Mouse (Mus musculus): ENCODE measurements around the gene Slc51a.
"Not testable (repeated sequence)": the region's sequence is repeated elsewhere in the genome, so short reads cannot be mapped to it uniquely, and the experiment has no call there.

Gene Slc51a

GRCm38 (mm10) chr16:32464908-32465307 is 22.8 kb downstream of the Slc51a start:
- no peak for DNase-seq

- no peak for DNase-seq
These were observed 24.3 kb downstream of the Slc51a start for GRCm38 (mm10) chr16:32463426-32463825.

- no peak for DNase-seq
These were observed 24.7 kb downstream of the Slc51a start for GRCm38 (mm10) chr16:32462950-32463349.

DNA sequence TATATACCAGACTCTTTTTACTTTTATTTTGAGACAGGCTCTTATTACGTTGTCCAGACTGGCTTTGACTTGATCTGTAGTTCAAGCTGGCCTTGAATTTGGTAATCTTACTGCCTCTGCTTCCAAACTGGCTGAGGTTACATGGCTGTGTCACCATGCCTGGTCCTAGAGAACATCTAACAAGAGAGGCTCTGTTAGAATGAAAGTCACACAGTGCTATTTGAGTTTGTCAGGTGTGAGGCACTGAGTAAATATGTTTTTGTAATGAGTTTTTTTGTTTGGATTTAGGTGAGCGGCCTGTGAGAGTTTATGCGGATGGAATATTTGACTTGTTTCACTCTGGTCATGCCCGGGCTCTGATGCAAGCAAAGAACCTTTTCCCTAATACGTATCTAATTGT is 26.0 kb downstream of the Slc51a start:
- DNase-seq = no peak

DNA sequence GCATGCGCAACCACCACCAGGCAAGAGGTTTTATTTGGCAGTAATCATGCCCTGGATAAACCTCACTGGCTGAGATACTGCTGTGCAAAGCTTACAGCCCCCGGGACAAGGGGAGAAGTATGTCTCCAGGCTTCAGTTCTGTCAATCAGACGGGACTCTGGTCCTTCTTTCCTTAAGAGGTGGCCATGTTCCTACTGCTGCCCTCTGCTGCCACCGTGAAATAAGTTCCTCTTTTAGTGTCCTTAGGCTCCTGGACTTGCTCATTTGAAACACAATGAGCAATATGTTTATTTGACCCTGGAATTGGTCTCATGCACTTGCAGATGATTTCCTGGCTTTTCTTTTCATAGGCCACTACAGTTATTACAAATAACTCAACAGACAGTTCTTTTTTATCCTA is 27.2 kb downstream of the Slc51a start:
- DNase-seq = no peak

GRCm38 (mm10) chr16:32457589-32458386 is 29.9 kb downstream of the Slc51a start:
- peak; percentile 21 for DNase-seq

GRCm38 (mm10) chr16:32456761-32457160 is 30.9 kb downstream of the Slc51a start:
- no peak for DNase-seq

GRCm38 (mm10) chr16:32456086-32456485 is 31.6 kb downstream of the Slc51a start:
- DNase-seq = no peak

DNA sequence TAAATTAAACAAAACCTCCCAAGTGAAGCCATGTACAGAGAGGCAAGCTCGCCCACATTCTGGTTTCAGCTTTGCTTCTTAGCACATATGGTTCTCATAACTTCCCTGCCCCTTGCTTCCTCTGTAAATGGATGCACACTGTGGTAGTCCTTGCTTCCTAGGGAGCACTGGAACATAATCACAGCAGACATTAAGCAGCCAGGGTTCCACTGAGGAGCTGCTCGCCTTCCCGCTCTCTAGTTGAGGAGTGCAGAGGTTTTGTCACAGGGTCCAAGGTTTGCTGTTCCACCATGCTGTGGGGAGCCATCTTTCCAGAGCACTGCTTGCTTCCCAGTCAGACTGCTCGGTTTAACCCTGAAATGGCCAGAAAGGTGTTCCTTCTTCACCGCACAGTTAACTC is 33.0 kb downstream of the Slc51a start:
- DNase-seq = no peak

- no peak for DNase-seq
These were observed 34.6 kb downstream of the Slc51a start for GRCm38 (mm10) chr16:32453102-32453501.

GRCm38 (mm10) chr16:32450133-32450532 is 37.5 kb downstream of the Slc51a start:
- no peak for DNase-seq

DNA sequence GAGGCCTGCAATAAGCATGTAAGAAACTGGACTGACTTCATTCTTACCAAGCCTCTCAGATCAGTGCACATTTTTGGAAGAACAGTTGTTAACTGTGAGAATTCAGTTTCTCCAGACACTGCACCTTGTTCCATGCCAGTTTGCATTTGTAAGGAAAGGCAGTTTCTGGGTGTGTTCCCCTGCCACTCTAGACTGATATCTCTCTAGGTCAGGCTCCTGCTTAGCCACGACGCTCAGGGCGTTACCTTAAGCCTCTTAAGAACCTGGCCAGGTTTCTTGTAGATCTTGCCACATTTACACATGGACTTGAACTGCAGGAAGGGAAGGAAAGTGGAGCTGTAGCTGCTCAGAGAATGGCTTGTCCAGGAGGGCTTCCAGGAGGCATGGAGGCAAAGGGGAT is 38.0 kb downstream of the Slc51a start:
- DNase-seq = no peak

DNA sequence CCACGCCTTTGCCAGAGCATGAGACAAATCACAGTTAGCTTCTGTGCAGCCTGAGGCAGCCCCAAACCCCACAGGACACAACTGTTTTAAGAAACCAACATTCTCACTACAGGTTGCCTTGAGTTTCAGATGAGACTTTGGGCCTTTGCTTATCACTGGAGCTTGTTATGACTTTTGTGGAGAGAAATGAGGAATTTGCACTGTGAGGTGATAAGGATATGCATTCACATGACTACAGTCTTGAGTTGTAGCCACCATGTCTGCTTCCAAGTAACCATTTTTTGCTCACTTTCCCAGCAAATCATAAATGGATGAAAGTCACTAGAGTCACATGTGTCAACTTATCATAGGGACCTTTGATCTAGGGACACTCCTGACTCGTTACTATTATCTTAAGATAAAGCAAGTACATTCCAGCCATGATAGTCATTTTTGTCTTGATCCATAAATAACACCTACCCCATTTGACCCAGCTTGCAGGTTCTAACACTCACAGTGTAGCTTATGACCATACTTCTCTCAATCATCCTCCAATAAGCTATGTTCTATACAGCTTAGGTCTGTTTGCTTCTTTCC is 41.0 kb downstream of the Slc51a start:
- no peak for DNase-seq

DNA sequence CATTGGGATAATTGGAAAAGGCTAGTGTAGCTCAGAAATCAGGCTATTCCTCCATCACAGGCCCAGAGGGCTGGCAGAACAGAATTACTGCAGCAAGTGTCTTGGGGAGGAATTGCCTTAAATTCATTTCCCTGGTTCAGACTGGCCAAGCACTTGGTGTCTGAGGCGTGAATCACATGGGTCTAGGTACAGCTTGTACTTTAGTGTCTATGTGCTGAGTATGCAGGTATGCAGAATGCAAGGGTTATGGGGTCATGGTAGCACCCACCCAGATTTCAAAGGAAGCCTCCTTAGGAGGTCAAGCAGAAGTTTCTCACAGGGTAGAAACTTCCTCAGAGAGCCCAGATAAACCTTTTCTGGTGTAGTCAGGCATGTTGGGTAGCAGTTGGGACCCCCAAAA is 42.1 kb downstream of the Slc51a start:
- DNase-seq = no peak

- DNase-seq = not testable (repeated sequence)
These were observed 43.1 kb downstream of the Slc51a start for GRCm38 (mm10) chr16:32444615-32445014.

DNA sequence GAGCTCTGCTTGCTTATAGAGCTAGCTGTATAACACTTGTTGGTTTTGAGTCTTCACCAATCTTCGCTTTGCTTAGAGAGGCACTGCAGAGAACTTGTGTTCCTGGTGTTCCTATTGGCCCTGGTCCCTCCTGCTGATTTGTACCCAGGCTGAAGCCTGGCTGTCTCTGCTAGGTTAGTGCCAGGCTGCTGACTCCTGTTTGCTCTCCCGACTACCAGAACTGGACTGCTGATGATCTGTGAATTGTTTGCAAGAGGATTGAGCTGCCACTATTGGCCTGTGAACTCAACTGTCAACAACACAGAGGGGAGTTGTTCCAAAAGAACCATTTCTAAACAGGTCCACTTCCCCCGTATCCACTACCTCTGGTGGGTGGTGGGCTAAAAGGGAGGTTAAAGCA is 46.2 kb downstream of the Slc51a start:
- no peak for DNase-seq

DNA sequence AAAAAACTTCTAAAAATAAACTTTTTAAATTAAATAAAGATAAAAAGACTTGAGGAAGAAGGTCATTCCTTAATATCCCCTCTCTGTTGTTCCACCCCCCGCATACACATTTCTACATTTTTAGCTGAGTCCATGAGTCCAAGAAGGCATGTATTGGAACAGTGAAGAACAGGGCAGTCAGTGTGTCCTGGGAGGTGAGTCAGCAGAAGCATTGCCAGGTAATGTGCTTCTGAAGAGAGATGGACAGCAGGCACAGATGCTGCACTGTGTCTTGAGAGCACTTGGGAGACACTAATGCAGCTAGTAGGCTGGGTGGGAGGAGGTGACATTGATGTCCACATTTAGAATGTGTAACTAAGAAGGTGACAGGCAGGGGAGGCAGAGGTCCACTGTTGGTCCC is 50.4 kb downstream of the Slc51a start:
- DNase-seq = no peak

- no peak for DNase-seq
These were observed 51.0 kb downstream of the Slc51a start for GRCm38 (mm10) chr16:32436657-32437056.

GRCm38 (mm10) chr16:32434691-32435090 is 53.0 kb downstream of the Slc51a start:
- DNase-seq = no peak

- no peak for DNase-seq
These were observed 53.6 kb downstream of the Slc51a start for GRCm38 (mm10) chr16:32434066-32434465.

DNA sequence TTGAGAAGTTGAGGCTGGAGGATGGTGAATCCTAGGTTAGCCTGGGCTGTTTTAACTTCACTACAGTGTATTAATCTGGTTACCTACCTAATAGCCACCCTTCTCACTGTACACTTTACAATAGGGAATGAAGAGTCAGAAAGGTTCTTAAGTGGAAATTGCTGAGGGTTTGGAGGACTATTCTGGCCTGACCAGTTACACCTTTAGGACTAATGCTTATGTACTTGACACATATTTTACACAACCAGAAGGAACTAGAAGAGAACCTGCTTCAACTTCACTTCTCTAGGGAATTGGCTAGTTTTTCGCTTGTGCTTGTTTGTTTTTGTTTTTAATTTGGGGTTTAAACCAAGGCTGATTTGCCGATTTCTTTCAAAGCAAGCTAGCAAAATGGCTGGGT is 54.5 kb downstream of the Slc51a start:
- DNase-seq = no peak

DNA sequence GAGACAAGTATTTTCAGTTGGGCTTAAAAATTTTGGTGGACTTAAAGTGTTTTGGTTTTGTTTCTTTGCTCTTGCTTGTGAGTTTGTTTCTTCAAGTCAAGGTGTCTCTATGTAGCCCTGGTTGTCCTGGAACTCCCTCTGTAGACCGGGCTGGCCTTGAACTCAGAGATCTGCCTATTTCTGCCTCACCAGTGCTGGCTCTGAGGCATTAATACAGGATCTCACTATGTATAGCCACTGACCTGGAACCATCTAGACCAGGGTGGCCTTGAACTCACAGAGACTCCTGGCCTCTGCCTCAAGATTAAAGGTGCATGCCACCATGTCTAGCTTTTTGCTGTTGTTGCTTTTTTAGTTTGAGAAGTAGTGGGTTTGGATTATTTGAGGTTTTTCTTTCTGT is 55.8 kb downstream of the Slc51a start:
- no peak for DNase-seq

- no peak for DNase-seq
These were observed 56.6 kb downstream of the Slc51a start for GRCm38 (mm10) chr16:32431047-32431591.

DNA sequence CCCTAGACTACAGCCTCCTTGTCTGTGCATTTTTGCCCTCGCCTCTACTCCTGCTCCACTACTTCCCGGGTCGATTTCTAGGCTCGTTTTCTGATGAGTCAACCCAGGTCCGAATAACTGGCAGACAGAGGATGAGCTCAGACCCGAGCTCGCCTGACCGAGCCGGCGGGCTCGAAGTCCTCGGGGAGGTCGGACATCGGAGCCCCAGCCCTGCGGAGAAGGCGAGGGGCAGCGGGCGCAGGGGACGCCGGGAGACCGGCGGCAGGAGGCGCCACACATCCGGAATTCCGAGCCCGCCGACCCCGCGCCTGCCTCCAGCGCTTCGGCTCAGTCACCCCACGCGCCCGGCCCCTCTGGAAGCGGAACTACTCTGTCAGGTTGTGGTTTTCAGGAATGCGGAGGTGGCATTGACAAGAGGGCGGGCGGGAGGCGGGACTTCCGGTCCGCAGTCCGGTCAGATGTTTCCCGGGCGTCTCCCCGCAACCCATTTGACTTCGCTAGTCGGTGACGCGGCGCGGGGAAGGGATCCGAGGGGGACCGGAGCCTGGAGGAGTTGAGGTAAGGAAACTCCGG is 57.1 kb downstream of the Slc51a start, which contains the start of gene Pcyt1a:
Pcyt1a (plus strand) TSS at position 448 of the 573 bp plus-strand sequence.
- peak; percentile 92 for DNase-seq

Measured in right cerebral cortex, adult 18-20 months (tissue).